Mouse (Mus musculus): ENCODE data around the gene Pilra.

GRCm38 (mm10) chr5:137776408-137776918, 59.6 kb downstream of the Pilra start:
- TF ChIP-seq POLR2A (IDR thresholded peaks at IDR 0.05; ENCODE audit: insufficient read depth, low read depth, low read length) (no peak), CTCF (IDR thresholded peaks at IDR 0.05) (0 out of 2 replicates have a peak, but pooled peaks have one; percentile 2), EP300 (IDR thresholded peaks at IDR 0.05; ENCODE audit: insufficient read depth, low read depth, low read length) (no peak)

Data from heart, adult 2 months (tissue).